Mouse (Mus musculus): ENCODE results near the gene Pde10a.

GRCm38 (mm10) chr17:8626421-8626820 lies 101.2 kb downstream of the Pde10a start:
- no peak for TF ChIP-seq POLR2A (IDR thresholded peaks at IDR 0.05; ENCODE audit: insufficient read depth, low read depth, low read length)
- TF ChIP-seq CTCF (IDR thresholded peaks at IDR 0.05): no peak
